Mouse (Mus musculus): Measurements from ENCODE around the gene Defb6. TPM values are rescaled to one million over a fixed set of nuclear protein-coding genes. Genes with fewer than 3 reads are reported as not detected.

Gene Defb6
- not detected in 2 replicates for polyA plus RNA-seq (2015; fragmentation: Nextera tagmentation; extraction: Ambion mirVana)

DNA sequence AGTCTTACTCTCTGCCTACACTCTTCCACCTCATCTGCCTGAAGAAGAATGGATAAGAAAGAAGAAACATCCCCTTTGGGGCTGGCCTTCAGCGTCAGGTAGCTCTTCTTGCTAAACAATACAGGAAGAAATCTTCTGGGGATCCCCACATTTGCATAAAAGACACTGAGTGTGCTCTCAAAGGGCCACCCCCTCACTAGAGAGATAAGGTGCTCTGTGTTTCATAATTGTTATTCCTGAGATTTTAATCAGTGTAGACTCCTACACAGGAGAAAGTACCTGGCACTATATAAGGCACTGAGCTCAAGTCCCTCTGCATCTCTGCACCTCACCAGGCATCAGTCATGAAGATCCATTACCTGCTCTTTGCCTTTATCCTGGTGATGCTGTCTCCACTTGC, at the start of gene Defb6:
Gene Defb6 (plus strand): TSS at position 318 of the 400 bp plus-strand sequence.
- Histone ChIP-seq H3K4me2 (ENCODE audit: low read depth, low read length) (no peak within 1 kb of the TSS), H3K27ac (ENCODE audit: low read length) (no peak within 1 kb of the TSS), H3K9me3 (replicated peaks; ENCODE audit: control insufficient read depth, low read length) (no peaks in the 10 kb centered on the region), H3K9ac (ENCODE audit: low read length) (no peak within 1 kb of the TSS), H3K36me3 (ENCODE audit: control insufficient read depth, insufficient read depth, low read length) (no peaks in the 10 kb centered on the region), H3K27me3 (ENCODE audit: control insufficient read depth, insufficient read depth, low read length) (no peaks in the 10 kb centered on the region), H3K4me1 (ENCODE audit: control insufficient read depth, insufficient read depth, low read length) (no peaks in the 10 kb centered on the region), H3K4me3 (replicated peaks; ENCODE audit: low read length) (no peak within 1 kb of the TSS)
- 58% methylated on average over 1 of the region's 1 CpGs for WGBS
- no peak for ATAC-seq (ENCODE audit: insufficient read depth, low FRiP score)

DNA sequence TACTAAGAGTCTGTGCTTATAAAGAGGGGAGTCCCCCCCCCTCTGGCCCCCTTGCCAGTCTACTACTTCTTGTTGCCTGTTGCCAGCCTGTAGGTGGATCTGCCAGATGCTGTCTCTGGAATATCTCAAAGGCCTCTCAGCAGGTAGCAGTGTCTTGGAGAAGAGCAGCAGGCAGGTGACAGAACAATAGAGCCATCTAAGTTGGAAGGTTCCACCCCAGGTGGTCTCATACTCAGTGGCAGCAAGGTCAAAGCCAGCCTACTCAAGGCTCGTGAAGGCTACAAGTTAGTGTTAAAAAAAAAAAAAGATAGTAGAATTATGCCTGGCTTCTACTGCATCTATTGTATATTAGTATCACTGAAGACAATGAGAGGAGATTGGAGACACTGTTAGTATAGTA, 12.8 kb downstream of the Defb6 start:
- 63% methylated on average over 1 of the region's 1 CpGs for WGBS

DNA sequence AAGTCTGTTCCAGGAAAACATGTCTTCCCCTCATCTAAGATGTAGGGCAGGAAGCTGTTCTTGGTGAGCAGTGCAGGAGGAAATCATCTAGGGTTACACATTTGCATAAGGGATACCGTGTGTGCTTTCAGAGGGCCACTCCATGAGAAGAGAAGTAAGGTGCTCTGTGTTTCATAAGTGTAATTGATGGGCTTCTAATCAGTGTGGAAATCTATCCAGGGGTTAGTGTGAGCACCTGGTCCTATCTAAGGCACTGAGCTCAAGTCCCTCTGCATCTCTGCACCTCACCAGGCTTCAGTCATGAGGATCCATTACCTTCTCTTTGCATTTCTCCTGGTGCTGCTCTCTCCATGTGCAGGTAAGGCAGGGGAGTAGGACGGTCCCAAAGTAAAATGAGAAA, 14.3 kb downstream of the Defb6 start, which contains the start of gene Defb46:
Gene Defb46 (plus strand): TSS at position 301 of the 400 bp plus-strand sequence.
- Histone ChIP-seq H3K9ac (ENCODE audit: low read length) (no peak within 1 kb of the TSS), H3K36me3 (ENCODE audit: control insufficient read depth, insufficient read depth, low read length) (no peaks in the 10 kb centered on the region), H3K4me1 (ENCODE audit: control insufficient read depth, insufficient read depth, low read length) (no peaks in the 10 kb centered on the region), H3K4me3 (replicated peaks; ENCODE audit: low read length) (no peak within 1 kb of the TSS), H3K27ac (ENCODE audit: low read length) (no peak within 1 kb of the TSS), H3K9me3 (replicated peaks; ENCODE audit: control insufficient read depth, low read length) (no peaks in the 10 kb centered on the region), H3K27me3 (ENCODE audit: control insufficient read depth, insufficient read depth, low read length) (no peaks in the 10 kb centered on the region), H3K4me2 (ENCODE audit: low read depth, low read length) (no peak within 1 kb of the TSS)
- no peak for ATAC-seq (ENCODE audit: insufficient read depth, low FRiP score)
- 77% methylated on average over 2 of the region's 2 CpGs for WGBS

More for the DNA sequence above, 12.8 kb downstream of the Defb6 start:
- Histone ChIP-seq H3K4me1 (ENCODE audit: control insufficient read depth, insufficient read depth, low read length) (no peaks in the 10 kb centered on the region), H3K4me2 (ENCODE audit: low read depth, low read length) (no peak overlapping the region), H3K27me3 (ENCODE audit: control insufficient read depth, insufficient read depth, low read length) (no peaks in the 10 kb centered on the region), H3K9ac (ENCODE audit: low read length) (no peak overlapping the region), H3K9me3 (replicated peaks; ENCODE audit: control insufficient read depth, low read length) (no peaks in the 10 kb centered on the region), H3K4me3 (replicated peaks; ENCODE audit: low read length) (no peak overlapping the region), H3K27ac (ENCODE audit: low read length) (no peak overlapping the region), H3K36me3 (ENCODE audit: control insufficient read depth, insufficient read depth, low read length) (no peaks in the 10 kb centered on the region)
- no peak for ATAC-seq (ENCODE audit: insufficient read depth, low FRiP score)

DNA sequence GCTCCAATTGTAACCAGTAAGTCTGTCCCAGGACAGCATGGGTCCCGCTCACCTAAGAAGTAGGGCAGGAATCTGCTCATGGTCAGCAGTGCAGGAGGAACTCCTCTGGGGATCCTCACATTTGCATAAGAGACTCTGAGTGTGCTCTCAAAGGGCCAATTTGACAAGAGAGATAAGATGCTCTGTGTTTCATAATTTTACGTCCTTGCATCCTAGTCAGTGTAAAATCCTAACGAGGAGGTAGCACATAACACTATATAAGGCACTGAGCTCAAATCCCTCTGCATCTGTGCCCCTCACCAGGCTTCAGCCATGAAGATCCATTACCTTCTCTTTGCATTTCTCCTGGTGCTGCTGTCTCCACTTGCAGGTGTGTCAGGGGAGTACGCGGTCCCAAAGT, 22.0 kb downstream of the Defb6 start, which contains the start of gene Defb5:
Gene Defb5 (plus strand): TSS at position 301 of the 400 bp plus-strand sequence.
- H3K4me2 ChIP-seq (ENCODE audit: low read depth, low read length): no peak within 1 kb of the TSS
- no peak within 1 kb of the TSS for H3K27ac ChIP-seq (ENCODE audit: low read length)
- no peak within 1 kb of the TSS for H3K4me3 ChIP-seq (replicated peaks; ENCODE audit: low read length)
- no peak for ATAC-seq (ENCODE audit: insufficient read depth, low FRiP score)
- H3K36me3 ChIP-seq (ENCODE audit: control insufficient read depth, insufficient read depth, low read length): no peaks in the 10 kb centered on the region
- H3K9ac ChIP-seq (ENCODE audit: low read length): no peak within 1 kb of the TSS
- H3K4me1 ChIP-seq (ENCODE audit: control insufficient read depth, insufficient read depth, low read length): no peaks in the 10 kb centered on the region
- H3K27me3 ChIP-seq (ENCODE audit: control insufficient read depth, insufficient read depth, low read length): no peaks in the 10 kb centered on the region
- no peaks in the 10 kb centered on the region for H3K9me3 ChIP-seq (replicated peaks; ENCODE audit: control insufficient read depth, low read length)
- 90% methylated on average over 5 of the region's 5 CpGs for WGBS

DNA sequence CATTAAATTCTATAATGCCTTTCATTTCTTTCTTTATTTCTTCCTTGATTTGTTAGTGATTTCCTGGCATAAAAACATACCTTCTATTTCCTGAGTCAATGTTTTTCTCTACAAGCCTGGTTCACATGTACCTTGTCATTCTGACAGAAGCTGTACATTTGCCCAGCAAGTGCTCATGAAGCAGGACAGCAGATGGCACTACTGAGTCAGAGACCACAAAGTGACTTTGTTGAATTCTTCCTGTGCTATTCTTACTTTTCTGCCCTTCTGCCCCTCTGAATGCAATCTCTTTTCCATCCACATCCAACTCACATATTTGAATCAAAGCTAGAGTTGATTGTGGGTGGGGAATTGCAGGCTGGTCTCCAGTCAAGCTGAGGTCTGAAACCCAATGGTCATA, 32.9 kb downstream of the Defb6 start:
- H3K4me2 ChIP-seq (ENCODE audit: low read depth, low read length): no peak overlapping the region
- no peaks in the 10 kb centered on the region for H3K4me1 ChIP-seq (ENCODE audit: control insufficient read depth, insufficient read depth, low read length)
- no peaks in the 10 kb centered on the region for H3K36me3 ChIP-seq (ENCODE audit: control insufficient read depth, insufficient read depth, low read length)
- H3K4me3 ChIP-seq (replicated peaks; ENCODE audit: low read length): no peak overlapping the region
- no peak for ATAC-seq (ENCODE audit: insufficient read depth, low FRiP score)
- H3K27me3 ChIP-seq (ENCODE audit: control insufficient read depth, insufficient read depth, low read length): no peaks in the 10 kb centered on the region
- H3K9me3 ChIP-seq (replicated peaks; ENCODE audit: control insufficient read depth, low read length): no peaks in the 10 kb centered on the region
- H3K9ac ChIP-seq (ENCODE audit: low read length): no peak overlapping the region
- no peak overlapping the region for H3K27ac ChIP-seq (ENCODE audit: low read length)

DNA sequence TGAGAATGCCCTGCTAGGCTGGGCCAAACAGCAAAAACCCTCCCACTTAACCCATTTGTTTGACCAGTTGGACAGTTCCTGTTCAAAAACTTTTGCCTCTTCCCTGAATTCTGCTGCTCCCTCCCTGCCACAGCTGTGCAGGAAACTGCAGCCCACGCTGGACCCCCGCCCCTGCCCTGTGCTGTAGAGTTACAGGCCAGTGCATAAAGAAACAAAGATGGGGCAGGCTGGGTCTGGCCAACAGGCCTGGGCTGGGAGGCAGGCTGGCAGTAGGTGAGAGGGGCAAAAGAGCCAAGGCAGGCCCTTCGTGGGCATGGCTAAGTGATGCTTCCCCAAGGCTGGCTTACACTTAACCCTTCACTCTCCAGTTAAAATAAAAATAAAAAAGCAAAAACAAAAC, 34.4 kb downstream of the Defb6 start:
- Histone ChIP-seq H3K4me3 (replicated peaks; ENCODE audit: low read length) (no peak overlapping the region), H3K9me3 (replicated peaks; ENCODE audit: control insufficient read depth, low read length) (no peaks in the 10 kb centered on the region), H3K27ac (ENCODE audit: low read length) (no peak overlapping the region), H3K4me1 (ENCODE audit: control insufficient read depth, insufficient read depth, low read length) (no peaks in the 10 kb centered on the region), H3K4me2 (ENCODE audit: low read depth, low read length) (no peak overlapping the region), H3K27me3 (ENCODE audit: control insufficient read depth, insufficient read depth, low read length) (no peaks in the 10 kb centered on the region), H3K9ac (ENCODE audit: low read length) (no peak overlapping the region), H3K36me3 (ENCODE audit: control insufficient read depth, insufficient read depth, low read length) (no peaks in the 10 kb centered on the region)
- 42% methylated on average over 3 of the region's 3 CpGs for WGBS
- ATAC-seq (ENCODE audit: insufficient read depth, low FRiP score): no peak

Other genes with a start within 250 kb of the Defb6 start
- not detected in 2 replicates for gene Defb40, start 247.2 kb upstream of the Defb6 start, polyA plus RNA-seq (2015; fragmentation: Nextera tagmentation; extraction: Ambion mirVana)
- gene Defb37, start 234.4 kb upstream of the Defb6 start, polyA plus RNA-seq (2015; fragmentation: Nextera tagmentation; extraction: Ambion mirVana): not detected in 2 replicates
- gene Defb38, start 198.9 kb upstream of the Defb6 start, polyA plus RNA-seq (2015; fragmentation: Nextera tagmentation; extraction: Ambion mirVana): not detected in 2 replicates
- gene Defb39, start 160.7 kb upstream of the Defb6 start, polyA plus RNA-seq (2015; fragmentation: Nextera tagmentation; extraction: Ambion mirVana): not detected in 2 replicates
- gene Defb12, start 110.6 kb upstream of the Defb6 start, polyA plus RNA-seq (2015; fragmentation: Nextera tagmentation; extraction: Ambion mirVana): not detected in 2 replicates
- gene Defb34, start 101.7 kb upstream of the Defb6 start, polyA plus RNA-seq (2015; fragmentation: Nextera tagmentation; extraction: Ambion mirVana): not detected in 2 replicates
- not detected in 2 replicates for gene Gm45826, start 84.7 kb upstream of the Defb6 start, polyA plus RNA-seq (2015; fragmentation: Nextera tagmentation; extraction: Ambion mirVana)
- 6.1 and 12.6 TPM in 2 replicates for gene Defb14, start 31.1 kb upstream of the Defb6 start, polyA plus RNA-seq (2015; fragmentation: Nextera tagmentation; extraction: Ambion mirVana)
- 1.6 and 1.9 TPM in 2 replicates for gene Defb4, start 26.8 kb upstream of the Defb6 start, polyA plus RNA-seq (2015; fragmentation: Nextera tagmentation; extraction: Ambion mirVana)
- gene Defb46, start 14.4 kb downstream of the Defb6 start, polyA plus RNA-seq (2015; fragmentation: Nextera tagmentation; extraction: Ambion mirVana): not detected in 2 replicates
- gene Defb5, start 22.1 kb downstream of the Defb6 start, polyA plus RNA-seq (2015; fragmentation: Nextera tagmentation; extraction: Ambion mirVana): not detected in 2 replicates
- not detected in 2 replicates for gene Defb3, start 67.9 kb downstream of the Defb6 start, polyA plus RNA-seq (2015; fragmentation: Nextera tagmentation; extraction: Ambion mirVana)
- not detected in 2 replicates for gene Defb8, start 222.1 kb downstream of the Defb6 start, polyA plus RNA-seq (2015; fragmentation: Nextera tagmentation; extraction: Ambion mirVana)